Mouse (Mus musculus): Measurements from ENCODE around the gene Larp1.

Gene Larp1

GRCm38 (mm10) chr11:58081716-58082115 is 72.9 kb downstream of the Larp1 start:
- no peak for TF ChIP-seq CTCF (conservative IDR thresholded peaks at IDR 0.05; ENCODE audit: low read length)
- no peak for TF ChIP-seq POU5F1 (IDR thresholded peaks at IDR 0.05; ENCODE audit: borderline replicate concordance, low read length)
- no peak for TF ChIP-seq NANOG (IDR thresholded peaks at IDR 0.05; ENCODE audit: borderline replicate concordance, low read length)
- H3K9me3 ChIP-seq (ENCODE audit: low read length): no peaks in the 10 kb centered on the region
- no peaks in the 10 kb centered on the region for H3K27me3 ChIP-seq (ENCODE audit: insufficient read depth, low read length)
- H3K4me1 ChIP-seq (replicated peaks; ENCODE audit: low read depth, low read length): peaks cover 17% of the 10 kb centered on the region
- H3K36me3 ChIP-seq (ENCODE audit: insufficient read depth, low read length): no peaks in the 10 kb centered on the region
- no peak overlapping the region for H3K4me3 ChIP-seq (replicated peaks; ENCODE audit: low read length)

GRCm38 (mm10) chr11:58092541-58092940 is 83.7 kb downstream of the Larp1 start:
- no peak for TF ChIP-seq POU5F1 (IDR thresholded peaks at IDR 0.05; ENCODE audit: borderline replicate concordance, low read length)
- TF ChIP-seq NANOG (IDR thresholded peaks at IDR 0.05; ENCODE audit: borderline replicate concordance, low read length): no peak
- TF ChIP-seq CTCF (conservative IDR thresholded peaks at IDR 0.05; ENCODE audit: low read length): no peak
- H3K4me3 ChIP-seq (replicated peaks; ENCODE audit: low read length): peak overlapping the region; percentile 62

GRCm38 (mm10) chr11:58093021-58093528 is 84.2 kb downstream of the Larp1 start, which contains the start of gene Gm12248:
Gene Gm12248, minus strand, starts transcription at chr11:58093134.
- Histone ChIP-seq H3K9me3 (ENCODE audit: low read length) (no peaks in the 10 kb centered on the region), H3K4me3 (replicated peaks; ENCODE audit: low read length) (peak within 1 kb of the TSS; percentile 62), H3K27me3 (ENCODE audit: insufficient read depth, low read length) (no peaks in the 10 kb centered on the region), H3K36me3 (ENCODE audit: insufficient read depth, low read length) (no peaks in the 10 kb centered on the region), H3K4me1 (replicated peaks; ENCODE audit: low read depth, low read length) (peaks cover 45% of the 10 kb centered on the region)
- no peak for TF ChIP-seq CTCF (conservative IDR thresholded peaks at IDR 0.05; ENCODE audit: low read length)
- TF ChIP-seq NANOG (IDR thresholded peaks at IDR 0.05; ENCODE audit: borderline replicate concordance, low read length): no peak
- TF ChIP-seq POU5F1 (IDR thresholded peaks at IDR 0.05; ENCODE audit: borderline replicate concordance, low read length): no peak

More at GRCm38 (mm10) chr11:58092541-58092940, 83.7 kb downstream of the Larp1 start:
- H3K27me3 ChIP-seq (ENCODE audit: insufficient read depth, low read length): no peaks in the 10 kb centered on the region
- peaks cover 45% of the 10 kb centered on the region for H3K4me1 ChIP-seq (replicated peaks; ENCODE audit: low read depth, low read length)
- no peaks in the 10 kb centered on the region for H3K36me3 ChIP-seq (ENCODE audit: insufficient read depth, low read length)
- no peaks in the 10 kb centered on the region for H3K9me3 ChIP-seq (ENCODE audit: low read length)

- TF ChIP-seq CTCF (conservative IDR thresholded peaks at IDR 0.05; ENCODE audit: low read length): no peak
- TF ChIP-seq POU5F1 (IDR thresholded peaks at IDR 0.05; ENCODE audit: borderline replicate concordance, low read length): no peak
- TF ChIP-seq NANOG (IDR thresholded peaks at IDR 0.05; ENCODE audit: borderline replicate concordance, low read length): no peak
- H3K27me3 ChIP-seq (ENCODE audit: insufficient read depth, low read length): no peaks in the 10 kb centered on the region
- H3K4me3 ChIP-seq (replicated peaks; ENCODE audit: low read length): no peak overlapping the region
- no peaks in the 10 kb centered on the region for H3K9me3 ChIP-seq (ENCODE audit: low read length)
- H3K36me3 ChIP-seq (ENCODE audit: insufficient read depth, low read length): no peaks in the 10 kb centered on the region
- peaks cover 45% of the 10 kb centered on the region for H3K4me1 ChIP-seq (replicated peaks; ENCODE audit: low read depth, low read length)
Observed at GRCm38 (mm10) chr11:58094766-58095165, 85.9 kb downstream of the Larp1 start.

GRCm38 (mm10) chr11:58095561-58095960 is 86.7 kb downstream of the Larp1 start:
- TF ChIP-seq POU5F1 (IDR thresholded peaks at IDR 0.05; ENCODE audit: borderline replicate concordance, low read length) (no peak), NANOG (IDR thresholded peaks at IDR 0.05; ENCODE audit: borderline replicate concordance, low read length) (no peak), CTCF (conservative IDR thresholded peaks at IDR 0.05; ENCODE audit: low read length) (no peak)
- no peak overlapping the region for H3K4me3 ChIP-seq (replicated peaks; ENCODE audit: low read length)

GRCm38 (mm10) chr11:58096160-58096559 is 87.3 kb downstream of the Larp1 start:
- H3K27me3 ChIP-seq (ENCODE audit: insufficient read depth, low read length): no peaks in the 10 kb centered on the region
- H3K4me3 ChIP-seq (replicated peaks; ENCODE audit: low read length): no peak overlapping the region
- H3K36me3 ChIP-seq (ENCODE audit: insufficient read depth, low read length): no peaks in the 10 kb centered on the region
- H3K9me3 ChIP-seq (ENCODE audit: low read length): no peaks in the 10 kb centered on the region
- H3K4me1 ChIP-seq (replicated peaks; ENCODE audit: low read depth, low read length): peaks cover 46% of the 10 kb centered on the region
- TF ChIP-seq POU5F1 (IDR thresholded peaks at IDR 0.05; ENCODE audit: borderline replicate concordance, low read length): no peak
- no peak for TF ChIP-seq NANOG (IDR thresholded peaks at IDR 0.05; ENCODE audit: borderline replicate concordance, low read length)
- no peak for TF ChIP-seq CTCF (conservative IDR thresholded peaks at IDR 0.05; ENCODE audit: low read length)

More at GRCm38 (mm10) chr11:58095561-58095960, 86.7 kb downstream of the Larp1 start:
- no peaks in the 10 kb centered on the region for H3K27me3 ChIP-seq (ENCODE audit: insufficient read depth, low read length)
- H3K9me3 ChIP-seq (ENCODE audit: low read length): no peaks in the 10 kb centered on the region
- peaks cover 46% of the 10 kb centered on the region for H3K4me1 ChIP-seq (replicated peaks; ENCODE audit: low read depth, low read length)
- H3K36me3 ChIP-seq (ENCODE audit: insufficient read depth, low read length): no peaks in the 10 kb centered on the region

GRCm38 (mm10) chr11:58096821-58097620 is 88.2 kb downstream of the Larp1 start:
- no peaks in the 10 kb centered on the region for H3K27me3 ChIP-seq (ENCODE audit: insufficient read depth, low read length)
- H3K36me3 ChIP-seq (ENCODE audit: insufficient read depth, low read length): no peaks in the 10 kb centered on the region
- peaks cover 44% of the 10 kb centered on the region for H3K4me1 ChIP-seq (replicated peaks; ENCODE audit: low read depth, low read length)
- H3K9me3 ChIP-seq (ENCODE audit: low read length): no peaks in the 10 kb centered on the region
- TF ChIP-seq NANOG (IDR thresholded peaks at IDR 0.05; ENCODE audit: borderline replicate concordance, low read length) (no peak), POU5F1 (IDR thresholded peaks at IDR 0.05; ENCODE audit: borderline replicate concordance, low read length) (no peak), CTCF (conservative IDR thresholded peaks at IDR 0.05; ENCODE audit: low read length) (no peak)
- peak overlapping the region; percentile 71 for H3K4me3 ChIP-seq (replicated peaks; ENCODE audit: low read length)

- no peaks in the 10 kb centered on the region for H3K27me3 ChIP-seq (ENCODE audit: insufficient read depth, low read length)
- peaks cover 41% of the 10 kb centered on the region for H3K4me1 ChIP-seq (replicated peaks; ENCODE audit: low read depth, low read length)
- H3K36me3 ChIP-seq (ENCODE audit: insufficient read depth, low read length): no peaks in the 10 kb centered on the region
- H3K4me3 ChIP-seq (replicated peaks; ENCODE audit: low read length): peak overlapping the region; percentile 71
- TF ChIP-seq POU5F1 (IDR thresholded peaks at IDR 0.05; ENCODE audit: borderline replicate concordance, low read length): no peak
- TF ChIP-seq NANOG (IDR thresholded peaks at IDR 0.05; ENCODE audit: borderline replicate concordance, low read length): no peak
- no peak for TF ChIP-seq CTCF (conservative IDR thresholded peaks at IDR 0.05; ENCODE audit: low read length)
- H3K9me3 ChIP-seq (ENCODE audit: low read length): no peaks in the 10 kb centered on the region
Observed at GRCm38 (mm10) chr11:58097621-58098365, 88.9 kb downstream of the Larp1 start.

Measured in E14TG2a.4 (cell line).